Mouse (Mus musculus): ENCODE data around the gene Trpm7. TPM values are rescaled to one million over a fixed set of nuclear protein-coding genes. Genes with fewer than 3 reads are reported as not detected.
A peak's percentile ranks its signal among the peaks of the same experiment; 100 is the strongest.

Trpm7 gene
- polyA plus RNA-seq (2014; fragmentation: Nextera tagmentation; extraction: Ambion mirVana): 39.1 and 39.4 TPM in 2 replicates

GRCm38 (mm10) chr2:126875871-126876796, at the start of gene Trpm7:
Gene Trpm7, minus strand, starts transcription at chr2:126876230.
- Histone ChIP-seq H3K9me3 (ENCODE audit: control insufficient read depth, low read length) (no peaks in the 10 kb centered on the region), H3K9ac (ENCODE audit: low read depth, low read length) (peak within 1 kb of the TSS; percentile 81), H3K4me2 (peak within 1 kb of the TSS; percentile 63), H3K27ac (ENCODE audit: low read depth, low read length) (peak within 1 kb of the TSS; percentile 94), H3K4me3 (ENCODE audit: low read depth, low read length) (peak within 1 kb of the TSS; percentile 73), H3K4me1 (replicated peaks; ENCODE audit: control insufficient read depth, insufficient read depth, low read length) (peaks cover 4% of the 10 kb centered on the region), H3K36me3 (ENCODE audit: control insufficient read depth, insufficient read depth, low read length) (no peaks in the 10 kb centered on the region), H3K27me3 (replicated peaks; ENCODE audit: control insufficient read depth, insufficient read depth, low read length) (no peaks in the 10 kb centered on the region)
- ATAC-seq (replicated peaks; ENCODE audit: low FRiP score): peak; percentile 95
- 1% methylated on average over 81 of the region's 81 CpGs for whole genome bisulfite sequencing
- peak; percentile 91 for DNase-seq (ENCODE audit: low spot score)

DNA sequence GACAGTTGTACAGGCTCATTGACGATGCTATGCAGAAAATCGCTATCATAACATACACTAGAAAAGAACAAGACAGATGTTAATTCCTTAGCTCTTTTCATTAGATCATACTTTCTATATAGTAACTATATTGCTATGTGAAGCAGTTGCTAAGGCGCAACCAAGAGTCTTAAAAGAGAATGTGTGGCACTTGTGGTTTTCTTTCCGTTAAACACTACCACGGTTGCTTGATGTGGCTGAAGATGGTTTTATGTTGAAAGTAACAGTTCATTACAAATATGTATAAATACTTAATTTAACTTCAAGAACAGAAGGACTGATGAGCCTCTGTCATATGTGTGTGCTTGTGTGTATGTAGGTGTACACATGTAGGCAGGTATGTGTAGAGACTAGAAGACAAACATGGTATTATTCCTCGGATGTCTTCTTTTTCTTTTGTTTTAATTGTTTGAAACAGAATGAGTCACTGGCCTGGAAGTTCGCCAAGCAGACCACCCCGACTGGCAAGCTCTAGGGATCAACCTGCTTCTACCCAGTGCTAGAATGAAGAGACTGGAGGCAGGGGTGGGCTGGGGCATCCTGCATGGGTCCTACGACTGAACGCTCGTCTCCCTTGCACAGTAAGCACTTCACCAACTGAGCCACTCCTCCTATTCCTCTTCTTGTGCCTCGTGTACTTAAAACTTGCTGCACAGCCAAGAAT, 44.5 kb upstream of the Trpm7 start:
- Histone ChIP-seq H3K9ac (ENCODE audit: low read depth, low read length) (no peak overlapping the region), H3K4me2 (no peak overlapping the region), H3K4me3 (ENCODE audit: low read depth, low read length) (no peak overlapping the region), H3K4me1 (replicated peaks; ENCODE audit: control insufficient read depth, insufficient read depth, low read length) (no peaks in the 10 kb centered on the region), H3K36me3 (ENCODE audit: control insufficient read depth, insufficient read depth, low read length) (peaks cover 14% of the 10 kb centered on the region; the same call in 1 of the 2 replicates), H3K27ac (ENCODE audit: low read depth, low read length) (no peak overlapping the region), H3K27me3 (replicated peaks; ENCODE audit: control insufficient read depth, insufficient read depth, low read length) (no peaks in the 10 kb centered on the region), H3K9me3 (ENCODE audit: control insufficient read depth, low read length) (no peaks in the 10 kb centered on the region)
- no peak for DNase-seq (ENCODE audit: low spot score)
- 89% methylated on average over 12 of the region's 12 CpGs for WGBS
- ATAC-seq (replicated peaks; ENCODE audit: low FRiP score): no peak

- Histone ChIP-seq H3K9ac (ENCODE audit: low read depth, low read length) (no peak overlapping the region), H3K9me3 (ENCODE audit: control insufficient read depth, low read length) (no peaks in the 10 kb centered on the region), H3K4me1 (replicated peaks; ENCODE audit: control insufficient read depth, insufficient read depth, low read length) (no peaks in the 10 kb centered on the region), H3K4me3 (ENCODE audit: low read depth, low read length) (no peak overlapping the region), H3K27me3 (replicated peaks; ENCODE audit: control insufficient read depth, insufficient read depth, low read length) (no peaks in the 10 kb centered on the region), H3K27ac (ENCODE audit: low read depth, low read length) (no peak overlapping the region), H3K4me2 (no peak overlapping the region), H3K36me3 (ENCODE audit: control insufficient read depth, insufficient read depth, low read length) (peaks cover 9% of the 10 kb centered on the region; the same call in 1 of the 2 replicates)
- no peak for ATAC-seq (replicated peaks; ENCODE audit: low FRiP score)
- 76% methylated on average over 1 of the region's 1 CpGs for WGBS
- no peak for DNase-seq (ENCODE audit: low spot score)
Measured at GRCm38 (mm10) chr2:126916236-126916635, 40.2 kb upstream of the Trpm7 start.

DNA sequence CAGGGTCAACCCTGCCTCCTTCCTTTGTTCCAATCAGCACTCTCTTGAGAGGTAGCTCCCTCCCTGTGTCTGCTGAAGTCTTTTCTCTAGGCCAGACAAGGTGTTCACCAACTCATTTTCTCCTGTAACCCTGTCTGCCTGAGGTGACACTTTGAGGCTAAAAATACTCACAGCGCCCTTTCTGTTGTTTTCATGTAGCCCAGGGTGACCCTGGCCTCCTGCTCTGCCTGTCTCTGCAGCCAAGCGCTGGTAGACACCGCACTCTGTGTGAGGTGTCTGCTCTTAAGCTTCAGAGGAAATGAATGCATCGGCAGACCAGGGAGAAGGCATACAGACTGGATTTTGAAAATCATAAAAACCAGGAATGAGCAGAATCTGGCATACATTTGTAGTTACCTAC, 38.1 kb upstream of the Trpm7 start:
- Histone ChIP-seq H3K4me2 (no peak overlapping the region), H3K27me3 (replicated peaks; ENCODE audit: control insufficient read depth, insufficient read depth, low read length) (no peaks in the 10 kb centered on the region), H3K9ac (ENCODE audit: low read depth, low read length) (no peak overlapping the region), H3K36me3 (ENCODE audit: control insufficient read depth, insufficient read depth, low read length) (peaks cover 6% of the 10 kb centered on the region; the same call in 1 of the 2 replicates), H3K27ac (ENCODE audit: low read depth, low read length) (no peak overlapping the region), H3K4me1 (replicated peaks; ENCODE audit: control insufficient read depth, insufficient read depth, low read length) (no peaks in the 10 kb centered on the region), H3K4me3 (ENCODE audit: low read depth, low read length) (no peak overlapping the region), H3K9me3 (ENCODE audit: control insufficient read depth, low read length) (no peaks in the 10 kb centered on the region)
- no peak for ATAC-seq (replicated peaks; ENCODE audit: low FRiP score)
- 69% methylated on average over 4 of the region's 4 CpGs for WGBS
- DNase-seq (ENCODE audit: low spot score): no peak

- H3K27me3 ChIP-seq (replicated peaks; ENCODE audit: control insufficient read depth, insufficient read depth, low read length): no peaks in the 10 kb centered on the region
- H3K9me3 ChIP-seq (ENCODE audit: control insufficient read depth, low read length): no peaks in the 10 kb centered on the region
- no peak for ATAC-seq (replicated peaks; ENCODE audit: low FRiP score)
- 64% methylated on average over 3 of the region's 3 CpGs for WGBS
- no peaks in the 10 kb centered on the region; the same call in 1 of the 2 replicates for H3K36me3 ChIP-seq (ENCODE audit: control insufficient read depth, insufficient read depth, low read length)
- no peaks in the 10 kb centered on the region for H3K4me1 ChIP-seq (replicated peaks; ENCODE audit: control insufficient read depth, insufficient read depth, low read length)
- no peak overlapping the region for H3K4me2 ChIP-seq
- H3K9ac ChIP-seq (ENCODE audit: low read depth, low read length): no peak overlapping the region
- no peak overlapping the region for H3K4me3 ChIP-seq (ENCODE audit: low read depth, low read length)
- no peak overlapping the region for H3K27ac ChIP-seq (ENCODE audit: low read depth, low read length)
- no peak for DNase-seq (ENCODE audit: low spot score)
Measured at GRCm38 (mm10) chr2:126904162-126904561, 28.1 kb upstream of the Trpm7 start.

DNA sequence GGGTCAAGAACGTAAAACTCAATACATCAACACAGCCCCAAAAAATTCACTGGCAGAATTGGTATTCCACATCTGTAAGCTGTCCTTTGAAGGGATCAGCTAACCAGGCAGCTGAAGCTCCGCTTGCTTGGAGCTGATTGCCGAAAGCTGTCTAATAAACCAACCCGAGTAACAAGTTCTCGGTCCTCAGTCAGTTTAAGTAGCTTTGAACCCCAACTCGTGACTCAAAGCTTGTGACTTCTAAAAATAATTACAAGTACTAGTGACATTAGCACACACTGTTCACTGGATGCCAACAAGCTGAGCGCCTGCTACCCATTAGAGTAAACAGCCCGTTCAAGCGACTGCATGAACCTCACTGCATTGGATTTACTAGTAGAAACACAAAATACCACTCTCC, 21.5 kb upstream of the Trpm7 start:
- DNase-seq (ENCODE audit: low spot score) (no peak), ATAC-seq (replicated peaks; ENCODE audit: low FRiP score) (no peak)
- H3K9me3 ChIP-seq (ENCODE audit: control insufficient read depth, low read length): no peaks in the 10 kb centered on the region
- no peak overlapping the region for H3K4me3 ChIP-seq (ENCODE audit: low read depth, low read length)
- no peak overlapping the region for H3K27ac ChIP-seq (ENCODE audit: low read depth, low read length)
- no peak overlapping the region for H3K9ac ChIP-seq (ENCODE audit: low read depth, low read length)
- H3K4me1 ChIP-seq (replicated peaks; ENCODE audit: control insufficient read depth, insufficient read depth, low read length): no peaks in the 10 kb centered on the region; the same call in 1 of the 2 replicates
- no peak overlapping the region for H3K4me2 ChIP-seq
- H3K36me3 ChIP-seq (ENCODE audit: control insufficient read depth, insufficient read depth, low read length): peaks cover 4% of the 10 kb centered on the region; the same call in 1 of the 2 replicates
- H3K27me3 ChIP-seq (replicated peaks; ENCODE audit: control insufficient read depth, insufficient read depth, low read length): no peaks in the 10 kb centered on the region
- WGBS: 89% methylated on average over 9 of the region's 9 CpGs

DNA sequence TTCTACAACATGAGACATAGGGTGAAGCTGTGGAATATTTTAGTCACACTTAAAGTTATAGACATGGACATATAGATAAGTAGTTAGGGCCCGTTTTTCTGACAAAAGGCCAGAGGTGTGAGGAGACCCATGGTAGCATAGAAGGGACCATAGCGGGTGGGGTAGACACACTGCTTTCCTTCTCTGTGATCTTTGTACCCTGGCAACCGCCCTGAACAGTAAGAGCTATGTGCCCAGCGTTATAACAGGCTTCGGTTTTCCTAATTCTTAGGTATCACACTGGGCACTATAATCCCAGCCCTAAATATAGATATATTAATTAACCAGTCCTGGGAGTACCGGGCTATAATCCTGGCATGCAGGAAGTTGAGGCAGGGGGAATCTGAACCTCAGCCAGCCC, 20.9 kb upstream of the Trpm7 start:
- no peak overlapping the region for H3K4me2 ChIP-seq
- H3K27me3 ChIP-seq (replicated peaks; ENCODE audit: control insufficient read depth, insufficient read depth, low read length): no peaks in the 10 kb centered on the region
- no peaks in the 10 kb centered on the region; the same call in 1 of the 2 replicates for H3K4me1 ChIP-seq (replicated peaks; ENCODE audit: control insufficient read depth, insufficient read depth, low read length)
- H3K9me3 ChIP-seq (ENCODE audit: control insufficient read depth, low read length): no peaks in the 10 kb centered on the region
- H3K9ac ChIP-seq (ENCODE audit: low read depth, low read length): no peak overlapping the region
- H3K27ac ChIP-seq (ENCODE audit: low read depth, low read length): no peak overlapping the region
- DNase-seq (ENCODE audit: low spot score): no peak
- no peak overlapping the region for H3K4me3 ChIP-seq (ENCODE audit: low read depth, low read length)
- peaks cover 4% of the 10 kb centered on the region; the same call in 1 of the 2 replicates for H3K36me3 ChIP-seq (ENCODE audit: control insufficient read depth, insufficient read depth, low read length)
- 88% methylated on average over 6 of the region's 6 CpGs for WGBS
- no peak for ATAC-seq (replicated peaks; ENCODE audit: low FRiP score)

DNA sequence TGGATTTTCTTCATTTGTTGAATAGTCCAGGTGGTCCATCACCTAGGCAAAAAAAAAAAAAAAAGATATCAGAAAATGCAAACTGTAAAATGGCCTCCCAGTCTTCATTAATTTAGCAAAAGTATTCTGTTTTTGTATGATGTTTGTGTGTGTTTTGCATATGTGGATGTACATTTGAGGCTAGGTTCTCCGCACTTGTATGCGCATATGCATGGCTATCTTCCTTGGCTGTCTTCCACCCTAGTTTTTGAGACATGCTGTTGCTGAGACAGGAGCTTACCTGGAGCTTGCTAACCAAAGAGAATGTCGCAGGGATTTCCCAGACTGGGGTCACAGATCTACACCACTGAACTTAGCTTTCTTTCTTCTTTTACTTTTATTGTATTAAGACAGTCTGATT, 18.2 kb upstream of the Trpm7 start:
- no peak for ATAC-seq (replicated peaks; ENCODE audit: low FRiP score)
- no peak for DNase-seq (ENCODE audit: low spot score)
- H3K9ac ChIP-seq (ENCODE audit: low read depth, low read length): no peak overlapping the region
- no peaks in the 10 kb centered on the region; the same call in 1 of the 2 replicates for H3K4me1 ChIP-seq (replicated peaks; ENCODE audit: control insufficient read depth, insufficient read depth, low read length)
- no peaks in the 10 kb centered on the region for H3K9me3 ChIP-seq (ENCODE audit: control insufficient read depth, low read length)
- H3K27me3 ChIP-seq (replicated peaks; ENCODE audit: control insufficient read depth, insufficient read depth, low read length): no peaks in the 10 kb centered on the region
- WGBS: 88% methylated on average over 3 of the region's 3 CpGs
- no peak overlapping the region for H3K4me3 ChIP-seq (ENCODE audit: low read depth, low read length)
- H3K4me2 ChIP-seq: no peak overlapping the region
- H3K36me3 ChIP-seq (ENCODE audit: control insufficient read depth, insufficient read depth, low read length): peaks cover 4% of the 10 kb centered on the region; the same call in 1 of the 2 replicates
- no peak overlapping the region for H3K27ac ChIP-seq (ENCODE audit: low read depth, low read length)
